Mouse (Mus musculus) olfactory bulb, adult 2 months (tissue): ENCODE data around the gene Smg1. TPM values are rescaled to one million over a fixed set of nuclear protein-coding genes. Genes with fewer than 3 reads are reported as not detected.

Experiments
- H3K27ac ChIP-seq: fragments of 200-500 bp; 2 replicates; pipeline ENCODE4 v1.5.1; 2012; ENCODE audit warnings: low read depth, low read length; ENCODE audit not compliant: insufficient read depth
- H3K4me1 ChIP-seq: fragments of 200-500 bp; 2 replicates; pipeline ENCODE4 v1.6.1; 2012; ENCODE audit warnings: low read length; ENCODE audit not compliant: control insufficient read depth, insufficient read depth
- H3K4me3 ChIP-seq: fragments of 200-500 bp; 2 replicates; pipeline ENCODE4 v1.5.1; 2012; ENCODE audit warnings: mild to moderate bottlenecking, low read depth, low read length, moderate library complexity; ENCODE audit not compliant: insufficient read depth
- CTCF ChIP-seq: fragments of 200-500 bp; IDR thresholded peaks from 2 replicates; pipeline ENCODE4 v1.5.1; 2012; ENCODE audit warnings: low read depth, mild to moderate bottlenecking, low read length, moderate library complexity; ENCODE audit not compliant: insufficient read depth
- POLR2A ChIP-seq: fragments of 200-500 bp; IDR thresholded peaks from 2 replicates; pipeline ENCODE4 v1.6.1; 2012; ENCODE audit warnings: mild to moderate bottlenecking, low read depth, low read length, moderate library complexity; ENCODE audit not compliant: insufficient read depth
- WGBS: fragments of 180-500 bp; shearing (Covaris S2); methylation state at CpG from one replicate; pipeline ENCODE4 v1.1.7; 2018; 5-methylcytosine and 5-hydroxymethylcytosine counted together
- polyA plus RNA-seq: library from polyadenylated mRNA; stranded (reverse); fragments of >200 nt; gene quantifications from 2 replicates; pipeline ENCODE4 v1.2.4, GENCODE M21; 2012; ENCODE audit warnings: low replicate concordance; ENCODE audit not compliant: missing spikeins, insufficient read depth, insufficient read length

Smg1 gene
- polyA plus RNA-seq, 1 experiment, result 211 TPM

- WGBS, result 72% methylated on average over 7 of the region's 7 CpGs
- no peak for TF ChIP-seq POLR2A
- TF ChIP-seq CTCF, result no peak
- H3K4me3 ChIP-seq, result no peak overlapping the region
- peaks cover 7% of the 10 kb centered on the region; the same call in 1 of the 2 replicates for H3K4me1 ChIP-seq
- H3K27ac ChIP-seq, result no peak overlapping the region
Measured at GRCm38 (mm10) chr7:118274169-118274568, 30.7 kb upstream of the Smg1 start.

- Histone ChIP-seq H3K4me1 (no peaks in the 10 kb centered on the region), H3K4me3 (no peak overlapping the region), H3K27ac (no peak overlapping the region)
- no peak for TF ChIP-seq POLR2A
- no peak for TF ChIP-seq CTCF
- WGBS, result 91% methylated on average over 6 of the region's 6 CpGs
Measured at GRCm38 (mm10) chr7:118266099-118266498, 22.6 kb upstream of the Smg1 start.

GRCm38 (mm10) chr7:118263606-118264005, 20.1 kb upstream of the Smg1 start:
- TF ChIP-seq POLR2A (no peak), CTCF (no peak)
- H3K27ac ChIP-seq, result no peak overlapping the region
- 73% methylated on average over 1 of the region's 1 CpGs for WGBS
- H3K4me3 ChIP-seq, result no peak overlapping the region
- H3K4me1 ChIP-seq, result peaks cover 2% of the 10 kb centered on the region; the same call in 1 of the 2 replicates

GRCm38 (mm10) chr7:118262409-118262808, 18.9 kb upstream of the Smg1 start:
- H3K4me1 ChIP-seq, result peaks cover 5% of the 10 kb centered on the region; the same call in 1 of the 2 replicates
- TF ChIP-seq CTCF, result no peak
- H3K27ac ChIP-seq, result no peak overlapping the region
- no peak overlapping the region for H3K4me3 ChIP-seq
- WGBS, result 82% methylated on average over 5 of the region's 5 CpGs

- no peak overlapping the region for H3K4me3 ChIP-seq
- H3K4me1 ChIP-seq, result peaks cover 5% of the 10 kb centered on the region; the same call in 1 of the 2 replicates
- H3K27ac ChIP-seq, result no peak overlapping the region; the same call in 1 of the 2 replicates
- TF ChIP-seq CTCF, result no peak
- no peak for TF ChIP-seq POLR2A
- 90% methylated on average over 7 of the region's 7 CpGs for WGBS
Measured at GRCm38 (mm10) chr7:118259676-118260305, 16.3 kb upstream of the Smg1 start.

GRCm38 (mm10) chr7:118258451-118258850, 15.0 kb upstream of the Smg1 start:
- TF ChIP-seq POLR2A, result no peak
- TF ChIP-seq CTCF, result no peak
- Histone ChIP-seq H3K4me1 (peaks cover 8% of the 10 kb centered on the region), H3K4me3 (no peak overlapping the region), H3K27ac (no peak overlapping the region)

GRCm38 (mm10) chr7:118256740-118257139, 13.3 kb upstream of the Smg1 start:
- peaks cover 13% of the 10 kb centered on the region for H3K4me1 ChIP-seq
- H3K4me3 ChIP-seq, result no peak overlapping the region
- H3K27ac ChIP-seq, result no peak overlapping the region
- 58% methylated on average over 6 of the region's 6 CpGs for WGBS
- TF ChIP-seq POLR2A (no peak), CTCF (no peak)

- H3K4me3 ChIP-seq, result no peak overlapping the region
- 56% methylated on average over 8 of the region's 8 CpGs for WGBS
- H3K27ac ChIP-seq, result no peak overlapping the region
- H3K4me1 ChIP-seq, result peaks cover 13% of the 10 kb centered on the region
- no peak for TF ChIP-seq POLR2A
Measured at GRCm38 (mm10) chr7:118254460-118254859, 11.0 kb upstream of the Smg1 start.

- TF ChIP-seq CTCF (no peak), POLR2A (no peak)
- 57% methylated on average over 4 of the region's 4 CpGs for WGBS
- H3K27ac ChIP-seq, result no peak overlapping the region
- H3K4me3 ChIP-seq, result no peak overlapping the region
- H3K4me1 ChIP-seq, result peaks cover 13% of the 10 kb centered on the region
Measured at GRCm38 (mm10) chr7:118254015-118254414, 10.5 kb upstream of the Smg1 start.

GRCm38 (mm10) chr7:118252979-118253378, 9.5 kb upstream of the Smg1 start:
- TF ChIP-seq POLR2A, result no peak
- no peak for TF ChIP-seq CTCF
- H3K27ac ChIP-seq, result no peak overlapping the region
- 89% methylated on average over 3 of the region's 3 CpGs for WGBS

GRCm38 (mm10) chr7:118252349-118252748, 8.9 kb upstream of the Smg1 start:
- 58% methylated on average over 4 of the region's 4 CpGs for WGBS
- no peak overlapping the region for H3K4me3 ChIP-seq
- H3K4me1 ChIP-seq, result peaks cover 8% of the 10 kb centered on the region
- no peak overlapping the region for H3K27ac ChIP-seq
- no peak for TF ChIP-seq CTCF
- no peak for TF ChIP-seq POLR2A

More at GRCm38 (mm10) chr7:118252979-118253378, 9.5 kb upstream of the Smg1 start:
- Histone ChIP-seq H3K4me3 (no peak overlapping the region), H3K4me1 (peaks cover 9% of the 10 kb centered on the region)
